Mouse (Mus musculus): ENCODE data around the gene Galnt16. TPM values are rescaled to one million over a fixed set of nuclear protein-coding genes. Genes with fewer than 3 reads are reported as not detected.

The Galnt16 gene
- polyA plus RNA-seq, 1 experiment: 1.1 TPM

DNA sequence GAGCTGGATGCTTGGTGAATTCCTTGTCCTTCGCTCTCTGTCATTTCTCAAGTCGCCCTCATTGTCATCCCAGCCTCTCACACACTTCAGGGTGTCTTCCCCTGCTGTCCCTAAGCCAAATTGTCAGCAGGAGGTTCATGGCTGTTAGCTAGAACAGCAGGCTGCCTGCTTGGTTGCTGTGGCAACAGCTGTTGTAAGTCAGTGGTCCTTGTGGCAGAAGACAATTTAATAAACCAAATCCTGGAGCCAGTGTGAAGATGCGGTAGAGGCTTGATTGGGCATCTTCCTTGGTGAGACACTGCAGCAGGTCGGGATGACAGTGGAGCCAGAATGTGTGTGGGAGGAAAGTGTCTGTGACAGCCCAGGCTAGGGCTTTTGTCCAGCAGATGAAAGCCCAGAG lies 27.2 kb downstream of the Galnt16 start:
- DNase-seq: no peak
- Histone ChIP-seq H3K36me3 (ENCODE audit: control insufficient read depth, insufficient read depth, low read length) (no peaks in the 10 kb centered on the region), H3K27me3 (ENCODE audit: control insufficient read depth, insufficient read depth, low read length) (no peaks in the 10 kb centered on the region), H3K4me3 (ENCODE audit: control insufficient read depth, insufficient read depth, low read length) (no peak overlapping the region), H3K4me1 (replicated peaks; ENCODE audit: control insufficient read depth, insufficient read depth, low read length) (no peaks in the 10 kb centered on the region), H3K27ac (ENCODE audit: control insufficient read depth, insufficient read depth, low read length) (no peak overlapping the region)
- WGBS: 51% methylated on average over 4 of the region's 4 CpGs
- TF ChIP-seq POLR2A (IDR thresholded peaks at IDR 0.05; ENCODE audit: control insufficient read depth, extremely low read depth, insufficient read depth, low read length, poor library complexity) (no peak), CTCF (IDR thresholded peaks at IDR 0.05; ENCODE audit: borderline replicate concordance, control insufficient read depth, extremely low read depth, insufficient read depth, low read length, poor library complexity) (no peak)

DNA sequence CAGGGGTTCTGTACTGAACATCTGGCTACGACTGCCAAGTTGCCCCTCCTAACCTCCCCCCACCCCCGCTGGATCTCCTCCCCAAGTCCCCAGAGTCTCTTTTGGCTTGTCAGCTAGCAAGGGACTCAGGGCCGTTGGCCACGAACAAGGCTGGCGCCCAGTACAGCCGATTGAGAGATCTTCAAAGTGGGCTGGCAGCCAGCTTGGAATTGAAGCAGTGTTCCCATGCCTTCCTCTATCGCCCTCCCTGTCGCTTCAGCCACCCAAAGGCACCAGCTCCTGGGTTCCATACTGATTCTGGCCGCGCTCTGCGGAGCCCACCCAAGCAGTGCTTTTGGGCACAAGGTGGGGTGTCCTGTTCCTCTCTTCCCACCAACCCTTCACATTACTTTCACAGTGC lies 31.6 kb downstream of the Galnt16 start:
- Histone ChIP-seq H3K27me3 (ENCODE audit: control insufficient read depth, insufficient read depth, low read length) (no peaks in the 10 kb centered on the region), H3K27ac (ENCODE audit: control insufficient read depth, insufficient read depth, low read length) (no peak overlapping the region), H3K4me3 (ENCODE audit: control insufficient read depth, insufficient read depth, low read length) (no peak overlapping the region), H3K4me1 (replicated peaks; ENCODE audit: control insufficient read depth, insufficient read depth, low read length) (no peaks in the 10 kb centered on the region), H3K36me3 (ENCODE audit: control insufficient read depth, insufficient read depth, low read length) (no peaks in the 10 kb centered on the region)
- DNase-seq: no peak
- TF ChIP-seq POLR2A (IDR thresholded peaks at IDR 0.05; ENCODE audit: control insufficient read depth, extremely low read depth, insufficient read depth, low read length, poor library complexity) (no peak), CTCF (IDR thresholded peaks at IDR 0.05; ENCODE audit: borderline replicate concordance, control insufficient read depth, extremely low read depth, insufficient read depth, low read length, poor library complexity) (no peak)
- 88% methylated on average over 11 of the region's 11 CpGs for WGBS

DNA sequence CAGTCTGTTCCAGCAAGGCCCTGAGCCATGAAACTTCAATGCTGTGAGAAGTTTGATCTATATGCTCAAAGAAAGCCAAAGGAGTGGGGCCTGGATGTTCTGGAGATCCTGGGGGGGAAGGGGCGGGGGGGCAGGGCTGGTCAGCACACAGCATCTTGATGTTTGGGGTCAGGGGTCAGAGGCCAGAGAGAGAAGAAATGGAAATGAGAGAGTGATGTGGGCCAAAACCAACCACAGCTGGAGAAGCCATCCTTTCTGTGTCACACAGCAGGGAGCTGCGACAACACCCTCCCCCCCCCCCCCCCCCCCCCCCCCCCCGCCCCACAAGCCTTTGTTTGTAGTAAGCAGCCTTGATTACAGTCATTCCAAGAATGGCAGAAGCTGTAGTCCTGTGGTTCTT lies 35.1 kb downstream of the Galnt16 start:
- no peak for TF ChIP-seq CTCF (IDR thresholded peaks at IDR 0.05; ENCODE audit: borderline replicate concordance, control insufficient read depth, extremely low read depth, insufficient read depth, low read length, poor library complexity)
- no peak for TF ChIP-seq POLR2A (IDR thresholded peaks at IDR 0.05; ENCODE audit: control insufficient read depth, extremely low read depth, insufficient read depth, low read length, poor library complexity)
- no peaks in the 10 kb centered on the region for H3K4me1 ChIP-seq (replicated peaks; ENCODE audit: control insufficient read depth, insufficient read depth, low read length)
- H3K27ac ChIP-seq (ENCODE audit: control insufficient read depth, insufficient read depth, low read length): no peak overlapping the region
- 49% methylated on average over 3 of the region's 3 CpGs for WGBS
- H3K27me3 ChIP-seq (ENCODE audit: control insufficient read depth, insufficient read depth, low read length): no peaks in the 10 kb centered on the region
- no peaks in the 10 kb centered on the region for H3K36me3 ChIP-seq (ENCODE audit: control insufficient read depth, insufficient read depth, low read length)
- H3K4me3 ChIP-seq (ENCODE audit: control insufficient read depth, insufficient read depth, low read length): no peak overlapping the region
- no peak for DNase-seq

DNA sequence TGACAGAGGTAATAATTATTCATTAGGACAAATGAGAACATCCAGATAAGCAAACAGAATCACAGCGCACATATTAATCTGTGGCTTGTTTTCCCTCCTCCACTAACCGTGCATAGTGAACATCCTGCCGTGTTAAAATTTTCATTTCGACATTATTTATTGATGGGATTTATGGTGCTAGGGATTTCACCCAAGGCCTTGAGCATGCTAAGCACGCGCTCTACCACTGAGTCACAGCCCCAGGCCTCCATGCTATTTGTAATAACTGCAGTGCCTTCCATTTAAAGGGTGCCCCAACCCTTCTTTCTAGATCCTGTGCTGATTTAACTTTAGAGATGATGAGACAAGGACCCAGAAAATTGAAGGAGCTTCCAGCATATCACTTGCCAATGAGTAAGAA lies 36.2 kb downstream of the Galnt16 start:
- no peaks in the 10 kb centered on the region for H3K36me3 ChIP-seq (ENCODE audit: control insufficient read depth, insufficient read depth, low read length)
- WGBS: 96% methylated on average over 6 of the region's 6 CpGs

DNA sequence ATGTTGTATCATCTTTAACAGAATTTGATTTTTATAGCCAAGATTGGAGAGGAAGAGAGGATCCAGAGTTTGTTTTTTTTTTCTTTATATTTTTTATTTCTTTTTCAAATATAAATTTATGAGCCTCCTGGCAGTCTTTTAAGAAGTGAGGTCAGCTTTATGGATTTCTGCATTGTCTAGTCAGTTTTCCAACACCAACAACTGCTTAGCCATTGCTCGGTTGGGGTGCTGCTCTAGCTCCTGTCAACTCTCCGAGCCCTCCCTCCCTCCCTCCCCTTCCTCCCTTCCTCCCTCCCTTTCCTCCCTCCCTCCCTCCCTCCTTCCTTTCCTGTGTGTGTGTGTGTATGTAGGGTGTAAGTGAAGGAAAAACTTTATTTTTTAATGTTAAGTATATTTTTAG lies 43.8 kb downstream of the Galnt16 start:
- H3K27me3 ChIP-seq (ENCODE audit: control insufficient read depth, insufficient read depth, low read length): no peaks in the 10 kb centered on the region
- H3K27ac ChIP-seq (ENCODE audit: control insufficient read depth, insufficient read depth, low read length): no peak overlapping the region
- WGBS: 24% methylated on average over 2 of the region's 2 CpGs
- no peaks in the 10 kb centered on the region; the same call in 1 of the 2 replicates for H3K4me1 ChIP-seq (replicated peaks; ENCODE audit: control insufficient read depth, insufficient read depth, low read length)
- no peaks in the 10 kb centered on the region for H3K36me3 ChIP-seq (ENCODE audit: control insufficient read depth, insufficient read depth, low read length)
- TF ChIP-seq CTCF (IDR thresholded peaks at IDR 0.05; ENCODE audit: borderline replicate concordance, control insufficient read depth, extremely low read depth, insufficient read depth, low read length, poor library complexity) (no peak), POLR2A (IDR thresholded peaks at IDR 0.05; ENCODE audit: control insufficient read depth, extremely low read depth, insufficient read depth, low read length, poor library complexity) (no peak)
- H3K4me3 ChIP-seq (ENCODE audit: control insufficient read depth, insufficient read depth, low read length): no peak overlapping the region
- DNase-seq: no peak

More for the DNA sequence above, 36.2 kb downstream of the Galnt16 start:
- H3K4me1 ChIP-seq (replicated peaks; ENCODE audit: control insufficient read depth, insufficient read depth, low read length): no peaks in the 10 kb centered on the region
- no peak for DNase-seq
- H3K27ac ChIP-seq (ENCODE audit: control insufficient read depth, insufficient read depth, low read length): no peak overlapping the region
- H3K27me3 ChIP-seq (ENCODE audit: control insufficient read depth, insufficient read depth, low read length): no peaks in the 10 kb centered on the region
- H3K4me3 ChIP-seq (ENCODE audit: control insufficient read depth, insufficient read depth, low read length): no peak overlapping the region
- no peak for TF ChIP-seq CTCF (IDR thresholded peaks at IDR 0.05; ENCODE audit: borderline replicate concordance, control insufficient read depth, extremely low read depth, insufficient read depth, low read length, poor library complexity)
- no peak for TF ChIP-seq POLR2A (IDR thresholded peaks at IDR 0.05; ENCODE audit: control insufficient read depth, extremely low read depth, insufficient read depth, low read length, poor library complexity)

DNA sequence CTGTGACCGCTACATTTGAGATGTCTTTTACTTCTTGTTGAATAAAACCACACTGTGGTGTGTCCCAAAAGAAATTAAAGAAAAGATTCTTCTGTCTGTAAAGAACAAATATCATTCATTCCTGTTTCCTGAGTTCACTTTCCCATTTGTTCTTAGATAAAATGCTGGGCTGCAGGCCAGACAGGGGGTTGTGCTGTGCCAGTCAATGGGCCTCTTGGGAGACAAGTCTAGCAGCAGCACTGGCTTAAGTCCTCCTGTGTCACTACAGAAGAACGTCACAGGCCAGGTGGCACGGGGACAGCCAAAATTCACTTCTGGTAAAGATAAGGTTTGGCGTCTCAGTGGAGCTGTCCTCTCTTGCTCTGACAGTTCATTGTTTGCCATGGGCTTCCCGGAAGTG lies 44.7 kb downstream of the Galnt16 start:
- Histone ChIP-seq H3K4me3 (ENCODE audit: control insufficient read depth, insufficient read depth, low read length) (no peak overlapping the region), H3K27me3 (ENCODE audit: control insufficient read depth, insufficient read depth, low read length) (no peaks in the 10 kb centered on the region), H3K27ac (ENCODE audit: control insufficient read depth, insufficient read depth, low read length) (no peak overlapping the region), H3K36me3 (ENCODE audit: control insufficient read depth, insufficient read depth, low read length) (no peaks in the 10 kb centered on the region), H3K4me1 (replicated peaks; ENCODE audit: control insufficient read depth, insufficient read depth, low read length) (no peaks in the 10 kb centered on the region; the same call in 1 of the 2 replicates)
- 68% methylated on average over 5 of the region's 5 CpGs for WGBS
- no peak for TF ChIP-seq CTCF (IDR thresholded peaks at IDR 0.05; ENCODE audit: borderline replicate concordance, control insufficient read depth, extremely low read depth, insufficient read depth, low read length, poor library complexity)
- TF ChIP-seq POLR2A (IDR thresholded peaks at IDR 0.05; ENCODE audit: control insufficient read depth, extremely low read depth, insufficient read depth, low read length, poor library complexity): no peak
- DNase-seq: no peak

DNA sequence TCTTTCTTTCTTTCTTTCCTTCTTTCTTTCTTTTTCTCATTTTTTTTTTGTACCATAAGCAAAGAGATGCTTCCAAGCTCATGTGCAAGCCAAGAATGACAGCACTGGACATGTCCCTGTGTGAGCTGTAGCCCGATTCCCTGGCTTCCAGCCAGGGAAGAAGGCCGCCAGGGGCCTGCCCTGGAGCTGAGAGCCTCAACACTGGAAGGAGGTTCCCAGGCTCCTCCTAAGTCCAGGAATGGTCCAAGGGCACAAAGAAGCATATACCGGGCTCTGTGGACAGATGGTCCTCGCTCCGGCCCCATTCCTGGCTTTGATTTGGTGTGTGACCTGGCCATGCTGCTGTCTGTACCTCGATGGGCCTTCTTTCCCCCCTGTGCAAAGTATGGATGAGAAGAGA lies 46.9 kb downstream of the Galnt16 start:
- DNase-seq: no peak
- Histone ChIP-seq H3K4me1 (replicated peaks; ENCODE audit: control insufficient read depth, insufficient read depth, low read length) (no peaks in the 10 kb centered on the region; the same call in 1 of the 2 replicates), H3K27me3 (ENCODE audit: control insufficient read depth, insufficient read depth, low read length) (no peaks in the 10 kb centered on the region), H3K4me3 (ENCODE audit: control insufficient read depth, insufficient read depth, low read length) (no peak overlapping the region), H3K36me3 (ENCODE audit: control insufficient read depth, insufficient read depth, low read length) (no peaks in the 10 kb centered on the region), H3K27ac (ENCODE audit: control insufficient read depth, insufficient read depth, low read length) (no peak overlapping the region)
- 87% methylated on average over 6 of the region's 6 CpGs for WGBS
- TF ChIP-seq CTCF (IDR thresholded peaks at IDR 0.05; ENCODE audit: borderline replicate concordance, control insufficient read depth, extremely low read depth, insufficient read depth, low read length, poor library complexity) (no peak), POLR2A (IDR thresholded peaks at IDR 0.05; ENCODE audit: control insufficient read depth, extremely low read depth, insufficient read depth, low read length, poor library complexity) (no peak)

Measured in thymus, adult 2 months (tissue).